Mouse (Mus musculus): Measurements from ENCODE around the gene Tmem131.
"Not testable (repeated sequence)": the region's sequence is repeated elsewhere in the genome, so short reads cannot be mapped to it uniquely, and the experiment has no call there.

Tmem131 gene

GRCm38 (mm10) chr1:36919728-36920127 is 23.7 kb downstream of the Tmem131 start:
- DNase-seq (ENCODE audit: extremely low spot score, low spot score), result no peak

GRCm38 (mm10) chr1:36917423-36917822 is 26.0 kb downstream of the Tmem131 start:
- DNase-seq (ENCODE audit: extremely low spot score, low spot score), result no peak

- DNase-seq (ENCODE audit: extremely low spot score, low spot score), result no peak
These were observed 28.3 kb downstream of the Tmem131 start for GRCm38 (mm10) chr1:36915200-36915580.

- no peak for DNase-seq (ENCODE audit: extremely low spot score, low spot score)
These were observed 28.8 kb downstream of the Tmem131 start for GRCm38 (mm10) chr1:36914455-36915199.

- no peak for DNase-seq (ENCODE audit: extremely low spot score, low spot score)
These were observed 29.7 kb downstream of the Tmem131 start for GRCm38 (mm10) chr1:36913806-36914205.

GRCm38 (mm10) chr1:36912239-36912638 is 31.2 kb downstream of the Tmem131 start:
- DNase-seq (ENCODE audit: extremely low spot score, low spot score), result no peak

- no peak for DNase-seq (ENCODE audit: extremely low spot score, low spot score)
These were observed 31.9 kb downstream of the Tmem131 start for GRCm38 (mm10) chr1:36911603-36912002.

- no peak for DNase-seq (ENCODE audit: extremely low spot score, low spot score)
These were observed 33.1 kb downstream of the Tmem131 start for GRCm38 (mm10) chr1:36910397-36910796.

- DNase-seq (ENCODE audit: extremely low spot score, low spot score), result not testable (repeated sequence)
These were observed 33.5 kb downstream of the Tmem131 start for GRCm38 (mm10) chr1:36909965-36910364.

GRCm38 (mm10) chr1:36905216-36905615 is 38.2 kb downstream of the Tmem131 start:
- no peak for DNase-seq (ENCODE audit: extremely low spot score, low spot score)

- no peak for DNase-seq (ENCODE audit: extremely low spot score, low spot score)
These were observed 39.0 kb downstream of the Tmem131 start for GRCm38 (mm10) chr1:36904489-36904888.

- no peak for DNase-seq (ENCODE audit: extremely low spot score, low spot score)
These were observed 39.4 kb downstream of the Tmem131 start for GRCm38 (mm10) chr1:36904084-36904451.

- no peak for DNase-seq (ENCODE audit: extremely low spot score, low spot score)
These were observed 39.9 kb downstream of the Tmem131 start for GRCm38 (mm10) chr1:36903376-36904083.

GRCm38 (mm10) chr1:36902533-36903315 is 40.7 kb downstream of the Tmem131 start:
- DNase-seq (ENCODE audit: extremely low spot score, low spot score), result no peak

- no peak for DNase-seq (ENCODE audit: extremely low spot score, low spot score)
These were observed 43.8 kb downstream of the Tmem131 start for GRCm38 (mm10) chr1:36899622-36900021.

GRCm38 (mm10) chr1:36896423-36896822 is 47.0 kb downstream of the Tmem131 start:
- DNase-seq (ENCODE audit: extremely low spot score, low spot score), result no peak

GRCm38 (mm10) chr1:36895452-36895851 is 48.0 kb downstream of the Tmem131 start:
- DNase-seq (ENCODE audit: extremely low spot score, low spot score), result no peak

- no peak for DNase-seq (ENCODE audit: extremely low spot score, low spot score)
These were observed 49.3 kb downstream of the Tmem131 start for GRCm38 (mm10) chr1:36894136-36894535.

- not testable (repeated sequence) for DNase-seq (ENCODE audit: extremely low spot score, low spot score)
These were observed 49.7 kb downstream of the Tmem131 start for GRCm38 (mm10) chr1:36893720-36894119.

- no peak for DNase-seq (ENCODE audit: extremely low spot score, low spot score)
These were observed 50.3 kb downstream of the Tmem131 start for GRCm38 (mm10) chr1:36893146-36893545.

- DNase-seq (ENCODE audit: extremely low spot score, low spot score), result no peak
These were observed 51.0 kb downstream of the Tmem131 start for GRCm38 (mm10) chr1:36892461-36892860.

- DNase-seq (ENCODE audit: extremely low spot score, low spot score), result no peak
These were observed 54.5 kb downstream of the Tmem131 start for GRCm38 (mm10) chr1:36889016-36889415.

All from neural tube, embryonic 10.5 days (tissue).